Mouse (Mus musculus): ENCODE data around the gene Trim46. TPM values are rescaled to one million over a fixed set of nuclear protein-coding genes. Genes with fewer than 3 reads are reported as not detected.

Gene Trim46
- total and polyA plus RNA-seq, 3 experiments: 0.76 to 10.1 (median 2.7) TPM

DNA sequence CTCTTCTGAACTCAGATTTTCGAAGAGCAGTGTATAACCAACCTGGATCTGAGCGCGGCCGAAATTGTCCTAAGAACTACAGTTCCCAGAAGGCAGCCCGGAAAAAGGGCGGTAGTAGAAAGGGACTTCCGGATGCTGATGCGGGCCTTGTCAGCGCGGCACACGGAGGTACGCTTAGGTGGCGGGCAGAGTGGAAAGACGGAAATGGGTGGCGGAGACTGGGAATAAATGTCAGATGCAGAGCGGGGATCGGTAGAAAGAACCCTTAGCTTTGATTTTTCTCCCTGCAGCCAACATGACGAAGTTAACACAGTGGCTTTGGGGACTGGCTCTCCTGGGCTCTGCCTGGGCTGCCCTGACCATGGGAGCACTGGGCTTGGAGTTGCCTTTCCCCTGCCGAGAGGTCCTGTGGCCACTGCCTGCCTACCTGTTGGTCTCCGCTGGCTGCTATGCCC, 20.4 kb upstream of the Trim46 start:
- H3K27me3 ChIP-seq (ENCODE audit: insufficient read depth, low read length): peaks cover 34% of the 10 kb centered on the region
- H3K9me3 ChIP-seq (replicated peaks): no peaks in the 10 kb centered on the region
- peak; percentile 75 for ATAC-seq (ENCODE audit: extremely low read depth, insufficient number of reproducible peaks, low FRiP score, poor library complexity, severe bottlenecking)
- peak; percentile 62 for DNase-seq (ENCODE audit: low spot score)
- H3K36me3 ChIP-seq (replicated peaks): peaks cover 12% of the 10 kb centered on the region
- peak overlapping the region; percentile 82 for H3K4me3 ChIP-seq (ENCODE audit: low read depth, low read length)
- TF ChIP-seq GATA2 (IDR thresholded peaks at IDR 0.05; ENCODE audit: borderline replicate concordance, low read depth, low read length) (no peak), GATA1 (IDR thresholded peaks at IDR 0.05; ENCODE audit: borderline replicate concordance, low read length) (no peak), CTCF (IDR thresholded peaks at IDR 0.05; ENCODE audit: low read depth, low read length) (no peak), TAL1 (conservative IDR thresholded peaks at IDR 0.05; ENCODE audit: low read depth, low read length) (no peak), POLR2AphosphoS5 (IDR thresholded peaks at IDR 0.05; ENCODE audit: insufficient replicate concordance, low read depth, low read length) (no peak)
- H3K4me1 ChIP-seq (ENCODE audit: insufficient read depth, low read depth, low read length): peaks cover 8% of the 10 kb centered on the region

DNA sequence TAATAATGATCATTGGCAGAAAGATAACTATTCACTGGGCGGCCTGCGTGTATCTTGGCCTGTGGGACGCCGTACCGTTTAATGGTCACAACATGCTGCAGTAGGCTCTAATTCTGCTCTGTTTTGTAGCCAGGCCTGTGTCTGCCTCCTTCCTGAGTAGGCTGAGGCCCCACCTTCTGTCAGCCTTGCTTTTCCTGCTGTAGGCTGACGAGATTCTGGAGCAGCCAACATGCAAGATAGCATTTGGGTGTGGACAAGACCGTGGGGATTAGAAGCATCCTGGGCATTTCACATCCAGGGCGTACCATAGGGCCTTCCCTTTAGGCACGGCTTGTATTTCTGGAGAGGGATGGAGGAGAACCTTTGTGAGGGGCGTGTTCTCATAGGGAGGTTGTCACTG, 16.3 kb upstream of the Trim46 start:
- ATAC-seq (ENCODE audit: extremely low read depth, insufficient number of reproducible peaks, low FRiP score, poor library complexity, severe bottlenecking): no peak
- Histone ChIP-seq H3K9me3 (replicated peaks) (no peaks in the 10 kb centered on the region), H3K4me3 (ENCODE audit: low read depth, low read length) (no peak overlapping the region), H3K36me3 (replicated peaks) (no peaks in the 10 kb centered on the region), H3K4me1 (ENCODE audit: insufficient read depth, low read depth, low read length) (peaks cover 8% of the 10 kb centered on the region), H3K27me3 (ENCODE audit: insufficient read depth, low read length) (peaks cover 53% of the 10 kb centered on the region)
- DNase-seq (ENCODE audit: low spot score): no peak
- TF ChIP-seq GATA1 (IDR thresholded peaks at IDR 0.05; ENCODE audit: borderline replicate concordance, low read length): no peak
- no peak for TF ChIP-seq TAL1 (conservative IDR thresholded peaks at IDR 0.05; ENCODE audit: low read depth, low read length)
- no peak for TF ChIP-seq GATA2 (IDR thresholded peaks at IDR 0.05; ENCODE audit: borderline replicate concordance, low read depth, low read length)
- TF ChIP-seq POLR2AphosphoS5 (IDR thresholded peaks at IDR 0.05; ENCODE audit: insufficient replicate concordance, low read depth, low read length): no peak
- no peak for TF ChIP-seq CTCF (IDR thresholded peaks at IDR 0.05; ENCODE audit: low read depth, low read length)

DNA sequence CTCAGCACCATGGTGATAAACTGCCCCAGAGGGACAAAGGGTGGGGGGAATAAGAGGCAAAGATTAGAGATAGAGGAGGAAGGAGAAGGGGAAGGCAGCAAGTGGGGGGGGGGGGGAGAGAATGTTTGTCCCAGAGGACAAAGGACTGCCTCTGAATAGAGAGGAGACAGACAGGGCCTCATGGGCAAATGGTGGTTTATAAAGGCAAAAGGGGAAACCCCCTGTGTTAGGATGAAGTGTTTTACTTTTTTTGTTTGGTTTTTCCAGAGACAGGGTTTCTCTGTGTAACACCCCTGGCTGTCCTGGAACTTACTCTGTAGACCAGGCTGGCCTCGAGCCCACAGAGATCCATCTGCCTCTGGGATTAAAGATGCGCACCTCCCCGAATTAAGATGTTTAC, 14.1 kb upstream of the Trim46 start:
- Histone ChIP-seq H3K4me1 (ENCODE audit: insufficient read depth, low read depth, low read length) (0 out of 2 replicates have a peak, but pooled peaks cover 2% of the 10 kb centered on the region), H3K27me3 (ENCODE audit: insufficient read depth, low read length) (peaks cover 55% of the 10 kb centered on the region), H3K36me3 (replicated peaks) (no peaks in the 10 kb centered on the region), H3K4me3 (ENCODE audit: low read depth, low read length) (no peak overlapping the region), H3K9me3 (replicated peaks) (no peaks in the 10 kb centered on the region)
- TF ChIP-seq CTCF (IDR thresholded peaks at IDR 0.05; ENCODE audit: low read depth, low read length) (no peak), GATA1 (IDR thresholded peaks at IDR 0.05; ENCODE audit: borderline replicate concordance, low read length) (no peak), TAL1 (conservative IDR thresholded peaks at IDR 0.05; ENCODE audit: low read depth, low read length) (no peak), GATA2 (IDR thresholded peaks at IDR 0.05; ENCODE audit: borderline replicate concordance, low read depth, low read length) (no peak)
- no peak for DNase-seq (ENCODE audit: low spot score)
- ATAC-seq (ENCODE audit: extremely low read depth, insufficient number of reproducible peaks, low FRiP score, poor library complexity, severe bottlenecking): no peak

DNA sequence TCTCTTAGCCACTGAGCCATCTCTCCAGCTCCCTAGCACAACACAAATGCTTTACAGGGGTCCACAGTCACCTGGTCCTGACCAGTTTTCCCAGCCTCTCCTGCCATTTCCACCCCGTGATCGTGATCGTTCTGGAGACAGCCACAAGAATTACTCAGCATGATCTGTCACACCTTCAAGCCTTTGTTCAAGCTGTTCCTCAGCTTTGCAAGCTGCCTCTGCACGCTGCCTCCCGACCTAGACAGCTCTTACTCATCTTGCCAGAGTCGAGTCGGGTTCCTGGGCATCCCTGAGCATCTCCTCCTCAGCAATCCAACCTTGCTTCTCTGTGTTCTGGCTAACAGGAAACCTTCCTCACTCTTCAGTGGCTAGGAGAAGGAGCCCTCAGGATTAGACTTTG, 13.0 kb upstream of the Trim46 start, which contains the start of gene Dpm3:
Dpm3 (plus strand) TSS at position 283 of the 400 bp plus-strand sequence.
- H3K27me3 ChIP-seq (ENCODE audit: insufficient read depth, low read length): peaks cover 54% of the 10 kb centered on the region
- H3K36me3 ChIP-seq (replicated peaks): no peaks in the 10 kb centered on the region
- peaks cover 7% of the 10 kb centered on the region; the same call in 1 of the 2 replicates for H3K4me1 ChIP-seq (ENCODE audit: insufficient read depth, low read depth, low read length)
- no peak within 1 kb of the TSS for H3K4me3 ChIP-seq (ENCODE audit: low read depth, low read length)
- DNase-seq (ENCODE audit: low spot score) (no peak), ATAC-seq (ENCODE audit: extremely low read depth, insufficient number of reproducible peaks, low FRiP score, poor library complexity, severe bottlenecking) (no peak)
- TF ChIP-seq GATA2 (IDR thresholded peaks at IDR 0.05; ENCODE audit: borderline replicate concordance, low read depth, low read length) (no peak), POLR2AphosphoS5 (IDR thresholded peaks at IDR 0.05; ENCODE audit: insufficient replicate concordance, low read depth, low read length) (no peak), GATA1 (IDR thresholded peaks at IDR 0.05; ENCODE audit: borderline replicate concordance, low read length) (no peak), CTCF (IDR thresholded peaks at IDR 0.05; ENCODE audit: low read depth, low read length) (no peak), TAL1 (conservative IDR thresholded peaks at IDR 0.05; ENCODE audit: low read depth, low read length) (no peak)
- H3K9me3 ChIP-seq (replicated peaks): no peaks in the 10 kb centered on the region

DNA sequence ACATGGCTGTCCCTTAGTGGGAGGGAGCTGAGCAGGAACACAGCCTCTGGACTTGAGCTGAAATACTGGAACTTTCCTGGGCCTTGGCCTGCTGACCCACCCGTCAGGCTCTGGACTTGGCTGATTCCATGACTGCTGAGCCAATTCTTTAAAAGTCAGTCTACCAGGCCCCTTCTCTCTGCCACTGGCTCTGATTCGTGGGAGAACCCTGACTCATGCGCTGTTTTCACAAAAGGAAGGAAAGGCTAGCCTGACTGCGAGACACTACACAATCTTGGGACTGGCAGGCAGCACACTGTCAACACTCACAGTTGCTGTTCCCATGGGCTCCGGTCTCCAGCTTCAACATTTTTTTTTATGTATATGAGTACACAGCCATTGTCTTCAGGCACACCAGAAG, 10.1 kb upstream of the Trim46 start:
- ATAC-seq (ENCODE audit: extremely low read depth, insufficient number of reproducible peaks, low FRiP score, poor library complexity, severe bottlenecking): no peak
- Histone ChIP-seq H3K9me3 (replicated peaks) (no peaks in the 10 kb centered on the region), H3K27me3 (ENCODE audit: insufficient read depth, low read length) (peaks cover 67% of the 10 kb centered on the region), H3K4me1 (ENCODE audit: insufficient read depth, low read depth, low read length) (peaks cover 13% of the 10 kb centered on the region), H3K36me3 (replicated peaks) (no peaks in the 10 kb centered on the region), H3K4me3 (ENCODE audit: low read depth, low read length) (no peak overlapping the region)
- DNase-seq (ENCODE audit: low spot score): no peak
- TF ChIP-seq CTCF (IDR thresholded peaks at IDR 0.05; ENCODE audit: low read depth, low read length) (no peak), POLR2AphosphoS5 (IDR thresholded peaks at IDR 0.05; ENCODE audit: insufficient replicate concordance, low read depth, low read length) (no peak), TAL1 (conservative IDR thresholded peaks at IDR 0.05; ENCODE audit: low read depth, low read length) (no peak), GATA2 (IDR thresholded peaks at IDR 0.05; ENCODE audit: borderline replicate concordance, low read depth, low read length) (no peak), GATA1 (IDR thresholded peaks at IDR 0.05; ENCODE audit: borderline replicate concordance, low read length) (no peak)

DNA sequence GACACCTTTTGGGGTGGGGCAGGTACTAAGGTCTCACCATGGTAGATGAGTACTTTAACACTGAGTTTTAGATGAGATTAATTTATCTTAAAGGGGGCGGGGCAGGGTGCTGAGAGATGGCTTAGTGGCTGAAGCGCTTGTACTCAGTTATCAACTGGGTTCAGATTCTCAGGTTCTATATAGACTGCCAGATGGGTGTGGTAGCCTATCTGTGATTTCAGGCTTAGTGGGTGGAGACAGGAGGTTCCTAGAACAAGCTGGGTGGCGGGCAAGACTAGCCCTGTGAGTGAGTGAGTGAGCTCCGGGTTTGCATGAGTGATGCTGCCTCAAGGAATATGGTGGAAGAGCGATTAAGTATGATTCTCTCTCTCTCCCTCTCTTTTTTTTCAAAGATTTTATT, 8.9 kb upstream of the Trim46 start:
- DNase-seq (ENCODE audit: low spot score) (no peak), ATAC-seq (ENCODE audit: extremely low read depth, insufficient number of reproducible peaks, low FRiP score, poor library complexity, severe bottlenecking) (no peak)
- H3K36me3 ChIP-seq (replicated peaks): peaks cover under 1% of the 10 kb centered on the region
- H3K4me3 ChIP-seq (ENCODE audit: low read depth, low read length): no peak overlapping the region
- TF ChIP-seq POLR2AphosphoS5 (IDR thresholded peaks at IDR 0.05; ENCODE audit: insufficient replicate concordance, low read depth, low read length) (no peak), GATA2 (IDR thresholded peaks at IDR 0.05; ENCODE audit: borderline replicate concordance, low read depth, low read length) (no peak), GATA1 (IDR thresholded peaks at IDR 0.05; ENCODE audit: borderline replicate concordance, low read length) (no peak), CTCF (IDR thresholded peaks at IDR 0.05; ENCODE audit: low read depth, low read length) (no peak), TAL1 (conservative IDR thresholded peaks at IDR 0.05; ENCODE audit: low read depth, low read length) (no peak)
- H3K27me3 ChIP-seq (ENCODE audit: insufficient read depth, low read length): peaks cover 63% of the 10 kb centered on the region
- no peaks in the 10 kb centered on the region for H3K9me3 ChIP-seq (replicated peaks)
- peaks cover 23% of the 10 kb centered on the region for H3K4me1 ChIP-seq (ENCODE audit: insufficient read depth, low read depth, low read length)

Measured in G1E (cell line).